Mouse (Mus musculus) kidney, postnatal 10 days (tissue): ENCODE data around the gene Gm49369.
"Not testable (repeated sequence)": the region's sequence is repeated elsewhere in the genome, so short reads cannot be mapped to it uniquely, and the experiment has no call there.

ENCODE experiments used
- DNase-seq: peaks from one replicate; pipeline ENCODE4 v3.0.0; 2021; ENCODE audit warnings: mixed read lengths

Gene Gm49369

GRCm38 (mm10) chr7:142382567-142382966 is at the start of gene Gm49369:
Gm49369 (minus strand) TSS chr7:142382667.
- DNase-seq: no peak

- no peak for DNase-seq
Measured at GRCm38 (mm10) chr7:142431106-142431505, 48.6 kb upstream of the Gm49369 start.

DNA sequence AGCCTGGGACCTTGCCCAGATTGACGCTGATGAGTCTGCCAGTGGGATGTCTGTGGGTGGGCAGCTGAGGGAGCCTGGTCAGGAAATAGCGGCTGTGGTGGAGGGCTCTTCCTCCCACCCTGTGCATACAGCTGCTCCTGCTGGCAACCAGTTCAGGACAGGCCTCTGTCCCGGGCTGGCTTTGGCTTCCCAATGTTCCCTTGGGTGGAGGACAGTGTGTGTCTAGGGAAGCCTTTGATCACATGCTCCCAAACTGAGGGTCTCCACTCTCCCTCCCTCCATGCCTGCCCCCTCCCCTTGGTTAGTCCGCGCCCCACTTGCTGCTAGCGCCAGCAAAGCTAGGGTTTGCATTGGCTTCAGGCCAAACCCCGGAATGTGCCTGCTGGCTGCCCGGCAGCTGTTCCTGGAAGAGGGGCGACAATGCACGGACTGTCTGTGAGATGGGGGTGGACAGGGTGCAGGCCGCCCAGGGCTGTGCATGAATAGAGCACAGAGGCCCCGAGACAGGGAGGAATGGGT is 47.8 kb upstream of the Gm49369 start:
- DNase-seq: peak; percentile 70

- DNase-seq: peak; percentile 64
Measured at GRCm38 (mm10) chr7:142428213-142428612, 45.7 kb upstream of the Gm49369 start.

- DNase-seq: peak; percentile 74
Measured at GRCm38 (mm10) chr7:142425641-142426213, 43.3 kb upstream of the Gm49369 start.

- DNase-seq: no peak
Measured at GRCm38 (mm10) chr7:142421826-142422225, 39.4 kb upstream of the Gm49369 start.

- DNase-seq: no peak
Measured at GRCm38 (mm10) chr7:142419887-142420286, 37.4 kb upstream of the Gm49369 start.

GRCm38 (mm10) chr7:142418679-142419078 is 36.2 kb upstream of the Gm49369 start:
- no peak for DNase-seq

- no peak for DNase-seq
Measured at GRCm38 (mm10) chr7:142418027-142418426, 35.6 kb upstream of the Gm49369 start.

DNA sequence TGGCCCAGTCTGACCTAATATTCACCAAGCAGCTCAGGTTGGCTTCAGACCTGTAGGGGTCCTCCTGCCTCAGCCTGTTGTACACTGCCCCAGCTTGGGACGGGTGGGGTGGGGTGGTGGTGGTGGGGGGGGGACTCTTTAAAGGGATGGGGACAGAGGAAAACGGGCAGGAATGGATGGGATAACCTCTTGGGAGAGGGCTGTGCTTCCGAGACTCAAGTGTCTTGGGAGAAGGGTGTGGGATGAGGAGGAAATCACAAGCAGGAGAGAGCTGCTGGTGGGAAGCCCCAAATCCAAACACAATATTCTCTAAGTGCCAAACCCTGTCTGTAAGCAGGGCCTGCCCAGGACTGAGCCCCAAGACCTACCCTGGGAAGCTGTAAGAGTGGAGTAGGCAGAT is 33.8 kb upstream of the Gm49369 start:
- no peak for DNase-seq

DNA sequence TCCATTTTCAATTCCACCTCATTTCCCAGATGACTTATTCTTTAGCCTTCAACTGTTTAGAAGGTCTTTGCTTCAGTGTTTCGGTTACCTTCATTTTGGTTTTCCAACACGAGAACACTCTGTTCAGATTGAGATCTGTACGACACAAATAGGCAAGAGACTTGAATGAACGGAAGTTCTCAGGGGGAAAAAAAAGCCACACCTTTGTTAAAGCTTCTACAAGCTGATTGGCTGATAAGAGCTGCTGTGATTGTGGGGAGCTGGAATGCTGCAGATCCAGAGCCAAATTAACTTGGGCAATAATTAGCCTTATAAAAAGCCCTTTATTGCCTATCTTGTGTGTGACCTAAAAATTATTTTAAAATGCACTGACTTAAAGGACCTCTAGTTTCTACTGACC is 32.8 kb upstream of the Gm49369 start:
- DNase-seq: no peak

GRCm38 (mm10) chr7:142413285-142413684 is 30.8 kb upstream of the Gm49369 start:
- no peak for DNase-seq

GRCm38 (mm10) chr7:142409603-142410002 is 27.1 kb upstream of the Gm49369 start:
- no peak for DNase-seq

- DNase-seq: no peak
Measured at GRCm38 (mm10) chr7:142408686-142409085, 26.2 kb upstream of the Gm49369 start.

DNA sequence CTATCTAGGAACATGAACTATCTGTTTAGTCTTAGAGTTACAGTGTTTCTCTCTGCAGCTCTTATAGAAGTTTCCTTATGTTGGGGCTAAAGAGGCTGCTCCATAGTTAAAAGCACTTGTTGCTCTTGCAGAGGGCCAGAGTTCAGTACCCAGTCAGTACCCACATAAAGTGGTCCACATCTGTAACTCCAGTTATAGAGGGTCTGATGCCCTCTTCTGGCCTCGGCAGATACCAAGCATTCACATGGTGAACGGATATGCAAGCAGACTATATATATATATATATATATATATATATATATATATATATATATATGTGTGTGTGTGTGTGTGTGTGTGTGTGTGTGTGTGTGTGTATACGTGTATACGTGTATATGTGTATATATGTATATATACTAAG is 25.5 kb upstream of the Gm49369 start:
- DNase-seq: no peak

GRCm38 (mm10) chr7:142405134-142405533 is 22.7 kb upstream of the Gm49369 start:
- DNase-seq: not testable (repeated sequence)

DNA sequence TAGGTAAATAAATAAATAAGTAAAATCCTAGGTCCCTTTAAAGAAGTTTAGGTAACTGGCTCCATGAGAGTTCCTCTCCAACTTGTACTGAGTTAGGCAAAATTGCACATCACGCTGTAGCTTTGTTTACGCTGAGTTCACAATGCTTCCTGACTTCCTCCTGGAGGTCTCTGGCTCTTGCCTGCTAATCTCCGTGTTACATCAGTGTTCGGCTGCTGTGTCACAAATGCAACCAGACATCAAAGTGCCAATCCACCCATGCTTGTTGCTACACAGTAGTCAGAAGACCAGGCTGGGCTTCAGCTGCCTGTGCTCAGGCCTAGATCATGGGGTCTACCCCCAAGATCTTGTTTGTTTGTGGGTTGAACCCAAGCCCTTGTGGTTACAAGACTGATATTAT is 21.1 kb upstream of the Gm49369 start:
- no peak for DNase-seq

DNA sequence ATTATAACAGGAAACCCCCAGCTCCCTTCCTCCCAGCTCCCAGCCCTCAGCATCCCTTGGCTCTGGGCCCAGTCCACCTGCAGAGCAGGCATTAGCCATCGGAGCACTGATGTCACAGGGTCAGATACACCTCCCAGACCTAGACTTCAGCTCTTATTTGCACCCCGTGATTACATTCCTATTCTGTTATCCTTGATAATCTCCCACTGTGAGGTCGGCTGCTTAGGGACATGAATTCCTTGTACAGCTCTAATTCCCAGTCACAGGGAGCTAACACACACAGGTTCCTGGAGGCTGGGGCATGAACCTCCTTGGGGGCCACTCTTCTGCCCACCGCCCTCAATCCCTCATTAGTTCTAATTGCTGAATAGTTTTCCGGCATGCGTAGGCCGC is 18.3 kb upstream of the Gm49369 start:
- DNase-seq: peak; percentile 76

- no peak for DNase-seq
Measured at GRCm38 (mm10) chr7:142400112-142400749, 17.8 kb upstream of the Gm49369 start.

- DNase-seq: no peak
Measured at GRCm38 (mm10) chr7:142399250-142399649, 16.8 kb upstream of the Gm49369 start.

DNA sequence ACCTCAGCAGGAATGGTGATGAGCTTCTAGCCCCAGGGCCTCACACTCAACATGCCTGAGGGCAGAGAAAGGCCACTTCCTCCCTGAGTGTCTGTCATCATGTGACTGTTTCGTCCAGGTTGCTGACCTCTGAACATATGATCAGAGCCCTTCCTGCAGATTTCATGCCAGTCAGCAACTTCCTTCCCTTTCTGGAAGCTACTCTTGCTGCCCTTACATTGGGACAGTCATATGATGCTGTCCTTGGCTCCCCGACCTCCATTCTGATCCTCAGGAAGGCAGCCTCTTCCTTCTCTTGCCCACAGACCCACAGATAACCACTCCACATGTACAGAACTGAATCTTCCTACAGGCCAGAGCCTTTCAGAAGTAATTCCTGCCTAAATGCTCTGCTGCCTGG is 15.6 kb upstream of the Gm49369 start:
- peak; percentile 65 for DNase-seq

GRCm38 (mm10) chr7:142396611-142397010 is 14.1 kb upstream of the Gm49369 start:
- DNase-seq: no peak

DNA sequence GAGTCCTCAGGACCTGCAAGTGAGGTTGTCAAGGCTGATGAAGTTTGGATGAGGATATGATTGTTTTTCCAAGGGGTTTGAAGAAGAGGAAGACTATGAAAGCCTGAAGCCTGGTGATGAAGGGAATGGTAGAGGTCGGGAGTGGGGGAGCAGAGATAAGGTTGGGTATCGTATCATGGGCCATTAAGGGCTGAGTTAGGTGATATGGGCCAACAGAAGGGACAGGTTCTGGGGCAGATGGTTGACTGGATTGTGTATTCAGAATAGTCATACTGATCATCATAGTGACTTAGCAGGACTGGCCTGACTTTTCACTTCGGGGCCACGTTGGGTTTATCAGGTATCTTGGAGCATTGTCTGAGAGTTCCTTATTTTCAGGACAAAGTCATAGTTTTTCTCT is 13.0 kb upstream of the Gm49369 start:
- DNase-seq: no peak

- DNase-seq: no peak
Measured at GRCm38 (mm10) chr7:142394261-142395190, 12.1 kb upstream of the Gm49369 start.
